Mouse (Mus musculus) right cerebral cortex, postnatal 14 days (tissue): Measurements from ENCODE around the gene Pdzd7.

Source experiments
- DNase-seq: peaks from one replicate; pipeline ENCODE4 v3.0.0; 2022

Gene Pdzd7

GRCm38 (mm10) chr19:45030746-45031693 lies 14.5 kb downstream of the Pdzd7 start:
- peak; percentile 82 for DNase-seq

GRCm38 (mm10) chr19:45030111-45030510 lies 15.4 kb downstream of the Pdzd7 start:
- peak; percentile 73 for DNase-seq

- no peak for DNase-seq
Measured at GRCm38 (mm10) chr19:45029571-45029970, 15.9 kb downstream of the Pdzd7 start.

GRCm38 (mm10) chr19:45028746-45029145 lies 16.8 kb downstream of the Pdzd7 start:
- no peak for DNase-seq

- no peak for DNase-seq
Measured at GRCm38 (mm10) chr19:45027848-45028247, 17.7 kb downstream of the Pdzd7 start.

GRCm38 (mm10) chr19:45026958-45027670 lies 18.4 kb downstream of the Pdzd7 start:
- DNase-seq = no peak

GRCm38 (mm10) chr19:45025937-45026568 lies 19.5 kb downstream of the Pdzd7 start:
- no peak for DNase-seq

GRCm38 (mm10) chr19:45024775-45025174 lies 20.7 kb downstream of the Pdzd7 start:
- no peak for DNase-seq

- DNase-seq = no peak
Measured at GRCm38 (mm10) chr19:45023993-45024392, 21.5 kb downstream of the Pdzd7 start.

- DNase-seq = no peak
Measured at GRCm38 (mm10) chr19:45021362-45021761, 24.2 kb downstream of the Pdzd7 start.

- no peak for DNase-seq
Measured at GRCm38 (mm10) chr19:45020348-45020747, 25.2 kb downstream of the Pdzd7 start.

- DNase-seq = no peak
Measured at GRCm38 (mm10) chr19:45018351-45018831, 27.1 kb downstream of the Pdzd7 start.

- DNase-seq = peak; percentile 80
Measured at GRCm38 (mm10) chr19:45017909-45018308, 27.6 kb downstream of the Pdzd7 start.

- DNase-seq = peak; percentile 80
Measured at GRCm38 (mm10) chr19:45017216-45017771, 28.2 kb downstream of the Pdzd7 start.

- peak; percentile 68 for DNase-seq
Measured at GRCm38 (mm10) chr19:45016341-45017215, 28.9 kb downstream of the Pdzd7 start.

- peak; percentile 55 for DNase-seq
Measured at GRCm38 (mm10) chr19:45015518-45016281, 29.8 kb downstream of the Pdzd7 start.

GRCm38 (mm10) chr19:45014981-45015402 lies 30.5 kb downstream of the Pdzd7 start:
- DNase-seq = peak; percentile 54

GRCm38 (mm10) chr19:45014335-45014971 lies 31.1 kb downstream of the Pdzd7 start, which contains the start of gene Lzts2:
Gene Lzts2, plus strand, starts transcription at chr19:45014414.
- DNase-seq = no peak

GRCm38 (mm10) chr19:45013581-45014225 lies 31.8 kb downstream of the Pdzd7 start:
- no peak for DNase-seq

- no peak for DNase-seq
Measured at GRCm38 (mm10) chr19:45012636-45013035, 32.9 kb downstream of the Pdzd7 start.
